Mouse (Mus musculus): Measurements from ENCODE around the gene Rab7b. TPM values are rescaled to one million over a fixed set of nuclear protein-coding genes. Genes with fewer than 3 reads are reported as not detected.

Gene Rab7b
- total RNA-seq, 2 experiments from 2014 or later, result 4.0 to 4.4 TPM

- DNase-seq (ENCODE audit: extremely low spot score in 1 of 2, low spot score in 1 of 2), result no peak
Measured at GRCm38 (mm10) chr1:131691356-131691755, 2.9 kb downstream of the Rab7b start.

- DNase-seq (ENCODE audit: extremely low spot score in 1 of 2, low spot score in 1 of 2), result no peak
Measured at GRCm38 (mm10) chr1:131695308-131695707, 6.8 kb downstream of the Rab7b start.

GRCm38 (mm10) chr1:131696325-131696724, 7.8 kb downstream of the Rab7b start:
- DNase-seq (ENCODE audit: extremely low spot score in 1 of 2, low spot score in 1 of 2), result no peak

- DNase-seq (ENCODE audit: extremely low spot score in 1 of 2, low spot score in 1 of 2), result no peak
Measured at GRCm38 (mm10) chr1:131698770-131699169, 10.3 kb downstream of the Rab7b start.

- no peak for DNase-seq (ENCODE audit: extremely low spot score in 1 of 2, low spot score in 1 of 2)
Measured at GRCm38 (mm10) chr1:131699642-131700041, 11.1 kb downstream of the Rab7b start.

GRCm38 (mm10) chr1:131700447-131700846, 12.0 kb downstream of the Rab7b start:
- DNase-seq (ENCODE audit: extremely low spot score in 1 of 2, low spot score in 1 of 2), result no peak

GRCm38 (mm10) chr1:131701391-131701790, 12.9 kb downstream of the Rab7b start:
- DNase-seq (ENCODE audit: extremely low spot score in 1 of 2, low spot score in 1 of 2), result no peak

GRCm38 (mm10) chr1:131702094-131702766, 13.7 kb downstream of the Rab7b start:
- no peak for DNase-seq (ENCODE audit: extremely low spot score in 1 of 2, low spot score in 1 of 2)

GRCm38 (mm10) chr1:131703482-131703881, 15.0 kb downstream of the Rab7b start:
- DNase-seq (ENCODE audit: extremely low spot score in 1 of 2, low spot score in 1 of 2), result no peak

GRCm38 (mm10) chr1:131708338-131708737, 19.8 kb downstream of the Rab7b start:
- peak in 1 of 2 experiments; percentile 68 for DNase-seq (ENCODE audit: extremely low spot score in 1 of 2, low spot score in 1 of 2)

GRCm38 (mm10) chr1:131711518-131711917, 23.0 kb downstream of the Rab7b start:
- no peak for DNase-seq (ENCODE audit: extremely low spot score in 1 of 2, low spot score in 1 of 2)

GRCm38 (mm10) chr1:131712386-131712785, 23.9 kb downstream of the Rab7b start:
- DNase-seq (ENCODE audit: extremely low spot score in 1 of 2, low spot score in 1 of 2), result peak; percentile 69 to 97

- no peak for DNase-seq (ENCODE audit: extremely low spot score in 1 of 2, low spot score in 1 of 2)
Measured at GRCm38 (mm10) chr1:131714388-131715337, 26.2 kb downstream of the Rab7b start.

- no peak for DNase-seq (ENCODE audit: extremely low spot score in 1 of 2, low spot score in 1 of 2)
Measured at GRCm38 (mm10) chr1:131718952-131719694, 30.6 kb downstream of the Rab7b start.

- DNase-seq (ENCODE audit: extremely low spot score in 1 of 2, low spot score in 1 of 2), result no peak
Measured at GRCm38 (mm10) chr1:131721989-131722388, 33.5 kb downstream of the Rab7b start.

- DNase-seq (ENCODE audit: extremely low spot score in 1 of 2, low spot score in 1 of 2), result no peak
Measured at GRCm38 (mm10) chr1:131723549-131723948, 35.1 kb downstream of the Rab7b start.

- no peak for DNase-seq (ENCODE audit: extremely low spot score in 1 of 2, low spot score in 1 of 2)
Measured at GRCm38 (mm10) chr1:131726586-131726985, 38.1 kb downstream of the Rab7b start.

GRCm38 (mm10) chr1:131730639-131731437, 42.3 kb downstream of the Rab7b start:
- no peak for DNase-seq (ENCODE audit: extremely low spot score in 1 of 2, low spot score in 1 of 2)

GRCm38 (mm10) chr1:131733474-131734180, 45.1 kb downstream of the Rab7b start:
- no peak for DNase-seq (ENCODE audit: extremely low spot score in 1 of 2, low spot score in 1 of 2)

All from layer of hippocampus, postnatal 25 days (tissue).